Mouse (Mus musculus) heart, embryonic 10.5 days (tissue): Measurements from ENCODE around the gene Fam69a. TPM values are rescaled to one million over a fixed set of nuclear protein-coding genes. Genes with fewer than 3 reads are reported as not detected.

Experiments
- DNase-seq: peaks from one replicate; pipeline ENCODE4 v3.0.0-alpha.2; 2017; ENCODE audit warnings: low spot score
- H3K27ac ChIP-seq: fragments of 300-500 bp; sonication (generic); 2 replicates; pipeline ENCODE4 v1.5.1; 2016; ENCODE audit warnings: mild to moderate bottlenecking
- H3K27me3 ChIP-seq: fragments of 300-500 bp; sonication (generic); 2 replicates; pipeline ENCODE4 v1.6.1; 2016; ENCODE audit warnings: mild to moderate bottlenecking; ENCODE audit not compliant: poor library complexity, insufficient read depth, severe bottlenecking
- H3K36me3 ChIP-seq: fragments of 300-500 bp; sonication (generic); 2 replicates; pipeline ENCODE4 v1.6.1; 2016; ENCODE audit warnings: mild to moderate bottlenecking, moderate library complexity
- H3K4me1 ChIP-seq: fragments of 300-500 bp; sonication (generic); 2 replicates; pipeline ENCODE4 v1.6.1; 2016; ENCODE audit warnings: mild to moderate bottlenecking
- H3K4me3 ChIP-seq: fragments of 300-500 bp; sonication (generic); 2 replicates; pipeline ENCODE4 v1.5.1; 2016; ENCODE audit warnings: mild to moderate bottlenecking, moderate library complexity
- H3K9me3 ChIP-seq: fragments of 300-500 bp; sonication (generic); 2 replicates; pipeline ENCODE4 v1.6.1; 2016; ENCODE audit warnings: mild to moderate bottlenecking, moderate library complexity
- WGBS: fragments of 180-500 bp; shearing (Covaris S2); methylation state at CpG from one replicate; pipeline ENCODE4 v1.1.7; 2016; 5-methylcytosine and 5-hydroxymethylcytosine counted together
- polyA plus RNA-seq: library from polyadenylated mRNA; unstranded; fragments of >200 nt; fragmentation: Nextera tagmentation; extraction: Ambion mirVana; gene quantifications from 2 replicates; pipeline ENCODE4 v1.2.1, GENCODE M21; 2016

Gene Fam69a
- polyA plus RNA-seq, 1 experiment from 2014 or later = 20.0 TPM

DNA sequence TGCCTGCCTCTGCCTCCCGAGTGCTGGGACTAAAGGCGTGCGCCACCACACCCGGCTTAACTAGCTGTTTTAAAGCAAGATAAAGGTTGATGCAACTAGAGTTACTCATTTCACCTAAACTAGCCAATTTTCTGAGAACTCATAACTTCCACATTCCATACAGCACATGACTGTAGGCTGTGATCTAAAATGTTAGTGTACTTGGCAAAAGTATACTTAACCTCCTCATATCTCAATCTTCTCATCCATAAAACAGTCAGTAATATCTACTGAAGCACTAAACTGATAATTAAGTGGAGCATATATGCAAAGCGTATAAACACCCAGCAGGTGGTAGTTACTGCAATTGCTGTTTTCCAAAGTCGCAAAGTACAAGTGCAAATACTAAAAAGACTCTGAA is 113.6 kb downstream of the Fam69a start:
- H3K36me3 ChIP-seq = no peaks in the 10 kb centered on the region
- H3K4me1 ChIP-seq = peaks cover 27% of the 10 kb centered on the region
- no peaks in the 10 kb centered on the region for H3K9me3 ChIP-seq
- no peak for DNase-seq
- H3K27ac ChIP-seq = peak overlapping the region; percentile 75
- 87% methylated on average over 6 of the region's 6 CpGs for WGBS
- H3K4me3 ChIP-seq = peak overlapping the region; percentile 30; the same call in 1 of the 2 replicates
- H3K27me3 ChIP-seq = no peaks in the 10 kb centered on the region

DNA sequence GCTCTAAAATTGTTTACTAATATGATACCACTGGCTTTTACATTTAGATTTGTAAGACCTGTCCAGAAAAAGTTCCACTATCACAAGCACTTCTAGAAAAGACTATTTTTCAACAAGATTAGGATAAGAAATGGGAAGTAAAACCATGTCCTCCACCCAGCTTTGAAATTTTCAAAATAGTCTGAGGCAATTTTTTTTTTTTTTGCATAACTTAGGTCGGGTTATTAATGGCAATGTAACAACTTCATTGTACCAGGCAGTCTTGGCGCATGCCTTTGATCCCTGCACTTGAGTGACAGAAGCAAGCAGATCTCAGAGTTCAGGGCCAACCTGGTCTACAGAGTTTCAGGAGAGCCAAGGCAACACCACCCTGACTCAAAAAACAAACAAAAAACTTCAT is 117.2 kb downstream of the Fam69a start:
- Histone ChIP-seq H3K27me3 (no peaks in the 10 kb centered on the region), H3K4me3 (no peak overlapping the region; the same call in 1 of the 2 replicates), H3K36me3 (no peaks in the 10 kb centered on the region), H3K9me3 (no peaks in the 10 kb centered on the region), H3K4me1 (peaks cover 40% of the 10 kb centered on the region), H3K27ac (no peak overlapping the region)
- 71% methylated on average over 2 of the region's 2 CpGs for WGBS
- DNase-seq = no peak

DNA sequence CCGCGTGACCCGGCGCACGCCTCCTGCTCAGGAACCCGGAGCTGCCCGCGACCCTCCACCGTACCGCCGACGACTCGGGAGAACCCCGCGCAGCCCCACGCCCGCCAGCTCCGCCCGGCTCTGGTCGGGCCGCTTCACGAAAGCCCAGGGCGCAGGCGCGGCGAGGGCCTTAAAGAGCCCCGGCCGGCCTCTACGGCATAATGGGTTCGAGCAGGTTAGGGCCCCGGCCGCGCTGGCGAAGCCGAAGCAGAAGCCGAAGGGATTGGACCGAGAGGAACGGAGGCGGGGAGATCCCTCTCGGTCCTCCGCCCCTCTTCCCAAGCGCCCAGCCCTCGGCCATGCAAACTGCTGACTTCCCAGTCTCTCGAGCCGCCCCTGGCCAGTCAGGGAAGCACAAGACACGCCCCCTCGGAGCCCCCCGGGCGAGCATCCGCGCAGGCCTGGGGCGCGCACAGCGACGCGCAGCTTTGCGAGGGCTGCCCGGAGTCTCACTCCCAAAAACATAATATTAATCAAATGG is 117.9 kb downstream of the Fam69a start:
- H3K27ac ChIP-seq = peak overlapping the region; percentile 98
- H3K9me3 ChIP-seq = no peaks in the 10 kb centered on the region
- no peaks in the 10 kb centered on the region for H3K36me3 ChIP-seq
- WGBS = under 1% methylated on average over 58 of the region's 58 CpGs
- DNase-seq = peak; percentile 99
- H3K4me1 ChIP-seq = peaks cover 39% of the 10 kb centered on the region
- H3K27me3 ChIP-seq = no peaks in the 10 kb centered on the region
- peak overlapping the region; percentile 87 for H3K4me3 ChIP-seq

DNA sequence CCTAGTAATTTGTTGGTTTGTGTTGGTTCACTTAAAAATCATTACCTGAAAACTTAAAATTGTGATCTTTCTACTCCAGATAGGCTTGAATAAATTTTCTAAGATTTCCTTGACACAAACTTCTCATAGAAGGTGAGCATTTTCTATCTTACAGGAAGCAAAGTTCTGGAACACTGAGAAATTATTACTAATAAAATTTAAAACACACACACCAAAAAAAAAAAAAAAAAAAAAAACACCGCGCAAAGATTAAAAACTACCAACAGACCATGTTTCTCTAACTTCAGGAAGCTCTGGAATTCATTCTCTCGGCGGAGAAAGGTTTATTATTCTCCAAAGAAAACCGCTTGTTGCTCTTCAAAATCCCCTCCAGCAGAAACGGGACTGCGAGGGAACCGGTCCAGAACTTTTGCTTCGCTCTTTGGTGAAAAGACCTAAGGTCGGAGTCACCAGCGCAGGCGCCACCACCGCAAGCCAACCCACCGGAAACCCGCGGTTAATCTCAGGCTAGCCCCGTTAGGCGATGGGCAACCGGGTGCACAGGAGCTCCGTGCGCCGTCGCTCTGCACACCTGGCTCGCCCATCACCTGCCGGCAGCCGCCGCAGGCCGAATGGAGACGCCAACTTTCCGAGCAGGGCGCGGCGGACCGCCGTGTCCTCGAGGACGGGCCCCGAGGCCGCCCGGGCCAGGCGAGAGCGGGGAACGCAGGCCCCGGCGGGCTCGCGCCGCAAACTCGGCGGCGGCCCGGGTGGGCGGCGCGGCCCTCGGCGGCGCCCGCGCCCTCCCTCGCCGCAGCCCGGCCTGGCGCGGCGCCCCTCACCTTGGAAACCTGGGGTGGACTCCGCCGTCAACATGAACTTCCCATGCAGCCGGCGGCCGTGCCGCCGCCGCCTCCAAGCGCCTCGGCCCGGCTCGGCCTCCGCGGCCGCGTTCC is 118.6 kb downstream of the Fam69a start:
- Histone ChIP-seq H3K27me3 (no peaks in the 10 kb centered on the region), H3K4me3 (peak overlapping the region; percentile 87), H3K4me1 (peaks cover 34% of the 10 kb centered on the region), H3K27ac (peak overlapping the region; percentile 98), H3K36me3 (no peaks in the 10 kb centered on the region), H3K9me3 (no peaks in the 10 kb centered on the region)
- DNase-seq = peak; percentile 85
- under 1% methylated on average over 82 of the region's 82 CpGs for WGBS

DNA sequence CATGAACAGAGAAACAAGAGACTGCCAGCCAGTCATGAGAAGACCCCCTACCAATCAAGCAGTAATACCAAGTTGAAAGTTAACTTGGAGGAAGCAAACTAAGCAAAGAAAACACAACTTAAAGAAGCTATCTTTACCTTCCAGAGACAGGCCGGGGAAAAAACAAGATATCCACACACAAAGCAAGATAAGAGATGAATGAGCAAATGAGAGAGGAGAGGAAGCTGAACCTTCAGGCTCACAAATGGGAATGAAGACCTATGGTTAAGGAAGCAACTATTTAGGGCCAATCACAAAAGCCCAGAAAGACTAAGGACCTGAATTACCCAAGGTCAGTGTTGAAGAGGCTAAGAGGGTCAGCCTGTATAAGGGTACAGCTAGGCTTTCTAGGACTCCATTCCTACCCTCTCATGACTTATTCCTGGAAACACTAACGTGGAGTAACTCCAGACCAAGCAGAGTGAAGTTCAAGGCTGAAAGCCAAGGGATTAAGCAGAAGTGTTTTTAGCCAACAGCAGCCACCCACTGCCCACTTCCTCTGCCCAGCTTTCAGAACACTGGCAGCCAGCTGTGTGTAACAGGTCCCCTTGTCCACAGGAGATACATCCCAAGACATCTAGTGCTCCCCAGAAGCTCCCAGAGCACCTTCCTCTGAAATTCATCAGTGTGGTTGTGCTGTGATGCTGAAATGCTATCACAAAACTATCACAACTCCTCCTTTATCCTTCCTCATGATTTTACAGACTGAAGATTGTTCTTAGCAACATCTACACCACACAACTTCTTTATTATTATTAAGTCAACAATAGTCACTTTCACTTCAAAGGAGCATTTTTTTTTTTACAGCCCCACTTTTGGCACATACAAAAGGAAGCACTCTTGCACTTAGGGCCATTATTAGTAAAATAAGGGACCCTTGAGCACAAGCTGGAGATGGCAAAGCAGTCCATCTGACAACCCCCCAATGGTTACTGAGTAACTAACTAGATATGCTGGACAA is 120.5 kb downstream of the Fam69a start:
- H3K27me3 ChIP-seq = no peaks in the 10 kb centered on the region
- 12% methylated on average over 2 of the region's 2 CpGs for WGBS
- no peak for DNase-seq
- H3K36me3 ChIP-seq = 0 out of 2 replicates have a peak, but pooled peaks cover under 1% of the 10 kb centered on the region
- H3K4me3 ChIP-seq = no peak overlapping the region
- H3K27ac ChIP-seq = peak overlapping the region; percentile 53; the same call in 1 of the 2 replicates
- H3K4me1 ChIP-seq = peaks cover 26% of the 10 kb centered on the region
- H3K9me3 ChIP-seq = no peaks in the 10 kb centered on the region

DNA sequence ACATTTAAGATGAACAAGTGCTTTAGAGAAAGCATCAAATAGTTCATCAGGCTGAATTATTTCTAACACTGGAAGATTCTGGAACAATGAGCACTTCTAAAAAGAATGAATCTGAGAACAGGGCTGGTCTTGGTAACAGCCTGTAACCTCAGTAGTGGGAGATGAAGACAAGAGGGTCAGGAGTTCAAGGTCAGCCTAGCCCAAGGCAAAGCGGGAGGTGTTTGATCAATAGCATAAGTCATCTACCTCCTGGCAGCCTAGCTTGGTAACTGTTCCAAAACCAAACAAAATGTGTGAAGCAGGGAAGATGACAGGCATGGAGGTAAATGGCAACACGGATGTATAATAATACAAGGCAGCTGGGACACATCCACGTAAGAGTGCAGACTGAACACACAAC is 122.9 kb downstream of the Fam69a start:
- H3K4me3 ChIP-seq = no peak overlapping the region
- no peaks in the 10 kb centered on the region for H3K27me3 ChIP-seq
- peaks cover 26% of the 10 kb centered on the region for H3K4me1 ChIP-seq
- H3K9me3 ChIP-seq = no peaks in the 10 kb centered on the region
- H3K27ac ChIP-seq = no peak overlapping the region
- DNase-seq = no peak
- 0 out of 2 replicates have a peak, but pooled peaks cover 2% of the 10 kb centered on the region for H3K36me3 ChIP-seq
- WGBS = 86% methylated on average over 3 of the region's 3 CpGs

DNA sequence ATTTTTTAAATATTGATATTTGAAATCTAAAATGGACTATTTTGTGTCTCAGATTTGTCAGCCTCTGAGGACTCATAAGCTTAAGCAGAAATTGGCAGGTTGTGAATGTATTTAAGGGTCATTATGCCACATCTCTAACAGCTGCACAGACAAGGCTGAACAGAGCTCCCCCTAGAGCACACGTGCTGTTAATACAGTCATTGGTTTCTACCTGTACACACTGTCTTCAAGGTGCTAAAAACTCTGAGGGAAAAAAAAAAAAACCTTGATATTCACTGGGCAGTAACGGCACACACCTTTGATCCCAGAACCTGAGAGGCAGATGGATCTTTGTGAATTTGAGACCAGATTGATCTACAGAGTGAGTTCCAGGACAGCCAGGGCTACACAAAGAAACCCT is 127.9 kb downstream of the Fam69a start:
- 51% methylated on average over 2 of the region's 2 CpGs for WGBS
- no peak overlapping the region for H3K27ac ChIP-seq

More for the DNA sequence above, 127.9 kb downstream of the Fam69a start:
- no peaks in the 10 kb centered on the region for H3K27me3 ChIP-seq
- peaks cover 13% of the 10 kb centered on the region for H3K4me1 ChIP-seq
- DNase-seq = no peak
- H3K4me3 ChIP-seq = no peak overlapping the region
- H3K36me3 ChIP-seq = 0 out of 2 replicates have a peak, but pooled peaks cover 2% of the 10 kb centered on the region
- H3K9me3 ChIP-seq = no peaks in the 10 kb centered on the region

Other genes with a start within 250 kb of the Fam69a start
- 0.20 and 0.25 TPM in 2 replicates for gene Ube2d2b, start 157.0 kb downstream of the Fam69a start, polyA plus RNA-seq
- gene Evi5, start 112.0 kb downstream of the Fam69a start, polyA plus RNA-seq = 43.3 and 53.9 TPM in 2 replicates
- gene Rpl5, start 86.6 kb downstream of the Fam69a start, polyA plus RNA-seq = 61.9 and 78.8 TPM in 2 replicates
- gene Mtf2, start 78.6 kb upstream of the Fam69a start, polyA plus RNA-seq = 99.8 and 115 TPM in 2 replicates
- 28.7 and 33.8 TPM in 2 replicates for gene Tmed5, start 145.5 kb upstream of the Fam69a start, polyA plus RNA-seq
- gene Ccdc18, start 145.8 kb upstream of the Fam69a start, polyA plus RNA-seq = 5.1 and 9.8 TPM in 2 replicates